Mouse (Mus musculus): ENCODE results near the gene Sorbs1. TPM values are rescaled to one million over a fixed set of nuclear protein-coding genes. Genes with fewer than 3 reads are reported as not detected.

Sorbs1 gene
- polyA plus RNA-seq, 1 experiment = 2.2 TPM

DNA sequence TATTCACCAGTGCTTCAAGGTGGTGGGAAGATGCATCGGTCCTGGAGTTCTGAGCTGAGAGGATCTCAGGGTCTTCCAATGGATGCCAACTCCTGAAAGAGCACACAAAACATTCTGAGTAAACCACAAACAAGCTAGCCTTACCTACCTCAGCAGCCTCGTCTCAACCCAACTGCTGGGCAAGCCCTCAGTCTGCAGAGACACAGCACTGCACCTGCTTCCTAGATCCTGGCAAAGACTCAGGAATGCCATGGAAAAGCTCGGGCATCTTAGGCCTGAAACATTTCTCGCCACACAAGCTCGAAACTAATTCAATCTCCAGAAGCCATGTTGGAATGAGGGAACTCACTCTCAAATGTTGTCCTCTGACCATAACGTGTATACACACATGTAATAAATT lies 62.3 kb downstream of the Sorbs1 start:
- no peak overlapping the region for H3K4me3 ChIP-seq (ENCODE audit: insufficient read depth, low read length)
- TF ChIP-seq POLR2A (IDR thresholded peaks at IDR 0.05; ENCODE audit: borderline replicate concordance, low read depth, low read length) = no peak
- no peak for TF ChIP-seq CTCF (IDR thresholded peaks at IDR 0.05; ENCODE audit: low read depth, low read length)
- H3K4me1 ChIP-seq (ENCODE audit: control insufficient read depth, insufficient read depth, low read length) = no peaks in the 10 kb centered on the region
- no peak overlapping the region for H3K27ac ChIP-seq (ENCODE audit: insufficient read depth, low read depth, low read length)

DNA sequence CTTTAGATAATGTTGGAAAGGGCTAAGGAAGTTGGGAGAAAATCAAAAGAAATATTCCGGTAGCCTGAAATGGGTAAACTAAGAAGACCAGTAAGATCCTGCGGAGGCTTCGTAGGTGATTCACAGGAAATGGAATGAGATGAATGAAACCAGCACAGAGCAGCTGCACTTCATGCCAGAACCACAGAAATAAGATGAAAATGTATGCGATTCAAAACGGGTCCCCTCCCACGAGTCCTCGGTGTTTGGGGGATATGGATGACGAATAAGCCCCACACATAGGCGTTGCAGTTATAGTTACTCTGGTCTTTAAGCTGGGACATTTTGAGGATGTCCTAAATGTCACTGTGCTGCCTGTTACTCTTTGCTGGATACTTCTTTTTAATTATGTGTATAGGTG lies 67.1 kb downstream of the Sorbs1 start:
- Histone ChIP-seq H3K4me1 (ENCODE audit: control insufficient read depth, insufficient read depth, low read length) (no peaks in the 10 kb centered on the region), H3K4me3 (ENCODE audit: insufficient read depth, low read length) (no peak overlapping the region), H3K27ac (ENCODE audit: insufficient read depth, low read depth, low read length) (no peak overlapping the region)
- no peak for TF ChIP-seq CTCF (IDR thresholded peaks at IDR 0.05; ENCODE audit: low read depth, low read length)
- no peak for TF ChIP-seq POLR2A (IDR thresholded peaks at IDR 0.05; ENCODE audit: borderline replicate concordance, low read depth, low read length)

DNA sequence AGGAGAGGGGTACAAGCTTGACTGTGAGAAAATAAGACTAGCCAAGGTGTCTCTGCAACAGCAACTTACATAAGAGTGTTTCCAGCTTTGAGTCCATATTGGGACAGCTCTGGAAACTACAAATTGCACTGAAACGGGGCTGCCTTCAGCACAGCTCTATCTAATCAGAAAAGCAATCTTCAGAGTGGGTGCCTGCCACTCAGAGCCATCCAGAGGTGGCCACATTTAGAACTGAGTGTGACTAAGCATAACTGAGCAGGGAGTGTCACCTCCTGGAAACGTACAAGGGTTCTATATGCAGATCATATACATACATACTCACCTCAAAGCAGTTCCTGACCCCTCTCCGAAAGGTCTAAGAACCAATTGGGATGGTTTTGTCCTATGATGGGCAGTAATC lies 71.2 kb downstream of the Sorbs1 start:
- Histone ChIP-seq H3K27ac (ENCODE audit: insufficient read depth, low read depth, low read length) (no peak overlapping the region), H3K4me1 (ENCODE audit: control insufficient read depth, insufficient read depth, low read length) (no peaks in the 10 kb centered on the region)
- TF ChIP-seq CTCF (IDR thresholded peaks at IDR 0.05; ENCODE audit: low read depth, low read length) (no peak), POLR2A (IDR thresholded peaks at IDR 0.05; ENCODE audit: borderline replicate concordance, low read depth, low read length) (no peak)

DNA sequence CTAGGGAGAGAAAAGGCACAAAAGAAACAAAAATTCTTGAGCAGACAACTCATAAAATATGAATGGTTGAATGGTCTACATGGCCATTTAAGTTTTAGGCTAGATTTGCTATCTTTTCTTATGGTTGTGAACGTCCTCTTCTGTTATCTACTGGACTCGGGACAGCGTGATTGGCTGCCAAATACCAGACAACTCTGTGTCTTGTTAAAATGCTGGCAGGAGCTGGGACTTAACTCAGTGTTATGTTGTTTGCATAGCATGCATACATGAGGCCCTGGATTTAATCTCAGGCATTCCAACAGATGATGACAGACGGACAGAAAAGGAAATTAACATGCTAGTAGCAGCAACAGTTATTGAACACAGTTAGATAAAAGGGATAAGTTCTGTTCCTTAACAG lies 72.6 kb downstream of the Sorbs1 start:
- Histone ChIP-seq H3K27ac (ENCODE audit: insufficient read depth, low read depth, low read length) (no peak overlapping the region), H3K4me3 (ENCODE audit: insufficient read depth, low read length) (no peak overlapping the region), H3K4me1 (ENCODE audit: control insufficient read depth, insufficient read depth, low read length) (no peaks in the 10 kb centered on the region)
- TF ChIP-seq CTCF (IDR thresholded peaks at IDR 0.05; ENCODE audit: low read depth, low read length) (no peak), POLR2A (IDR thresholded peaks at IDR 0.05; ENCODE audit: borderline replicate concordance, low read depth, low read length) (no peak)

More for the DNA sequence above, 71.2 kb downstream of the Sorbs1 start:
- H3K4me3 ChIP-seq (ENCODE audit: insufficient read depth, low read length) = no peak overlapping the region

DNA sequence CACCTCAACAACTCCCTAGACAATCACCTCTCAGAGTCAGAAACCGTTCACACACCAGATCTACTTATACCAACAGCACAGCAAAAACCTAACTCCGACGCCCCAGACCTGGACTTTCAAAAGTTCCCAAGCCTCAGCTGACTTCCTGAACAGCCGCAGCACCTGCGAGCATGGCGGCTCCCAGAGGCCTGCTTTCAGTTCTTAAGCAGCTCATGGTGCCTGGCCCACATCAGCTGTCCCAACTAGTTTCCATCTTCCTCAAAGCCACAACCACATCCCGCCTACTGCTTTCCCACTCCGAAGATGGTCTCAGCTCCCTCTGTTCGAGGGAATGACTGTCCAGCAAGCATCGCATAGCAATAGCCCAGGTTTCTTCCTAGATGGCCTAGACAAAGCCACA lies 74.7 kb downstream of the Sorbs1 start:
- Histone ChIP-seq H3K4me3 (ENCODE audit: insufficient read depth, low read length) (no peak overlapping the region), H3K4me1 (ENCODE audit: control insufficient read depth, insufficient read depth, low read length) (no peaks in the 10 kb centered on the region), H3K27ac (ENCODE audit: insufficient read depth, low read depth, low read length) (no peak overlapping the region)
- TF ChIP-seq CTCF (IDR thresholded peaks at IDR 0.05; ENCODE audit: low read depth, low read length) (no peak), POLR2A (IDR thresholded peaks at IDR 0.05; ENCODE audit: borderline replicate concordance, low read depth, low read length) (no peak)

DNA sequence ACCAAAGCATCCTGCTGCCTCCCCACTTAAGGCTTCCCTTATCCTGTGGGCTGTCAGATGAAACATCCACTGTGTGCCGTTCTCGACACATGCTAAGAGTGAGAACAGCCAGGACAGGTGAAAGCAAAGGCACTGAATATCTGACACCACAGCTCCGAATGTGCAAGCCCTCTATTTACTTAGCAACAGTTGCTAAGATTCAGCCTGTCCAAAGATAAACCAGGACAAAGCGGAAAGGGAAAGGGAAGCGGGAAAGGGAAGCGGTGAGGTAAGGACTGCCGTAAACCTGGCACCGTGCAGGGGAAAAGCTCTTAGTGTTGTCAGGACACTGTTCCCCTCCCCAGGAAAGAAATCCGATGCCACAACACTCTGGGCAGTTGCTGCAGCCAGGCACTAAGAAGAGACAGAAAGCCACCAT lies 75.9 kb downstream of the Sorbs1 start:
- no peak for TF ChIP-seq POLR2A (IDR thresholded peaks at IDR 0.05; ENCODE audit: borderline replicate concordance, low read depth, low read length)
- no peak for TF ChIP-seq CTCF (IDR thresholded peaks at IDR 0.05; ENCODE audit: low read depth, low read length)
- no peak overlapping the region for H3K27ac ChIP-seq (ENCODE audit: insufficient read depth, low read depth, low read length)
- no peak overlapping the region for H3K4me3 ChIP-seq (ENCODE audit: insufficient read depth, low read length)
- H3K4me1 ChIP-seq (ENCODE audit: control insufficient read depth, insufficient read depth, low read length) = no peaks in the 10 kb centered on the region

GRCm38 (mm10) chr19:40436465-40437200 lies 76.9 kb downstream of the Sorbs1 start:
- no peak overlapping the region for H3K27ac ChIP-seq (ENCODE audit: insufficient read depth, low read depth, low read length)
- H3K4me3 ChIP-seq (ENCODE audit: insufficient read depth, low read length) = no peak overlapping the region
- H3K4me1 ChIP-seq (ENCODE audit: control insufficient read depth, insufficient read depth, low read length) = 0 out of 2 replicates have a peak, but pooled peaks cover 3% of the 10 kb centered on the region
- no peak for TF ChIP-seq POLR2A (IDR thresholded peaks at IDR 0.05; ENCODE audit: borderline replicate concordance, low read depth, low read length)
- no peak for TF ChIP-seq CTCF (IDR thresholded peaks at IDR 0.05; ENCODE audit: low read depth, low read length)

DNA sequence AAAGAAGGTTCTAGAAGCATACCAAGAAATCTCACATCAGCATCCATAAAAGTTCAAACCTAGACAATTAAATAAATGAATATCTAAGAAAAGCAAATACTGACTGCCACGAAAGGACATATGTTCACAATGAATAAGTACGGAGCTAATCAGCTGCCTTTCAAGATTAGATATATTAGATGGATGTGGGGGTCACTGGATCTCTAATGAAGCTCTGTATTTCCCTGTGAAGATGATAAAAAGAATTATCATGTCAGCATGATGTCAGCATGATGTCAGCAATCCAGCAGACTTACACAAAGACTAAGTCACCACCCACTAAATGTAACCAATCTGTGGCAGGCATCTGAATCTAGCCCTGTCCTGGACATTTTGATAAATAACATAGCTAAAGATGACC lies 77.8 kb downstream of the Sorbs1 start:
- TF ChIP-seq CTCF (IDR thresholded peaks at IDR 0.05; ENCODE audit: low read depth, low read length) (no peak), POLR2A (IDR thresholded peaks at IDR 0.05; ENCODE audit: borderline replicate concordance, low read depth, low read length) (no peak)
- Histone ChIP-seq H3K4me1 (ENCODE audit: control insufficient read depth, insufficient read depth, low read length) (0 out of 2 replicates have a peak, but pooled peaks cover 3% of the 10 kb centered on the region), H3K4me3 (ENCODE audit: insufficient read depth, low read length) (no peak overlapping the region), H3K27ac (ENCODE audit: insufficient read depth, low read depth, low read length) (no peak overlapping the region)

- Histone ChIP-seq H3K4me1 (ENCODE audit: control insufficient read depth, insufficient read depth, low read length) (0 out of 2 replicates have a peak, but pooled peaks cover 3% of the 10 kb centered on the region), H3K4me3 (ENCODE audit: insufficient read depth, low read length) (no peak overlapping the region), H3K27ac (ENCODE audit: insufficient read depth, low read depth, low read length) (no peak overlapping the region)
- TF ChIP-seq CTCF (IDR thresholded peaks at IDR 0.05; ENCODE audit: low read depth, low read length) (no peak), POLR2A (IDR thresholded peaks at IDR 0.05; ENCODE audit: borderline replicate concordance, low read depth, low read length) (no peak)
These were observed 78.5 kb downstream of the Sorbs1 start for GRCm38 (mm10) chr19:40435045-40435444.

GRCm38 (mm10) chr19:40434042-40434869 lies 79.3 kb downstream of the Sorbs1 start:
- H3K4me3 ChIP-seq (ENCODE audit: insufficient read depth, low read length) = no peak overlapping the region
- H3K4me1 ChIP-seq (ENCODE audit: control insufficient read depth, insufficient read depth, low read length) = 0 out of 2 replicates have a peak, but pooled peaks cover 3% of the 10 kb centered on the region

More at GRCm38 (mm10) chr19:40434042-40434869, 79.3 kb downstream of the Sorbs1 start:
- no peak overlapping the region for H3K27ac ChIP-seq (ENCODE audit: insufficient read depth, low read depth, low read length)
- TF ChIP-seq CTCF (IDR thresholded peaks at IDR 0.05; ENCODE audit: low read depth, low read length) = no peak
- no peak for TF ChIP-seq POLR2A (IDR thresholded peaks at IDR 0.05; ENCODE audit: borderline replicate concordance, low read depth, low read length)

Measured in bone marrow macrophage, adult 2 months (primary cell).